Mouse (Mus musculus): ENCODE data around the gene Qars. TPM values are rescaled to one million over a fixed set of nuclear protein-coding genes. Genes with fewer than 3 reads are reported as not detected.

Gene Qars
- polyA plus RNA-seq, 1 experiment from 2014 or later: 102 TPM

DNA sequence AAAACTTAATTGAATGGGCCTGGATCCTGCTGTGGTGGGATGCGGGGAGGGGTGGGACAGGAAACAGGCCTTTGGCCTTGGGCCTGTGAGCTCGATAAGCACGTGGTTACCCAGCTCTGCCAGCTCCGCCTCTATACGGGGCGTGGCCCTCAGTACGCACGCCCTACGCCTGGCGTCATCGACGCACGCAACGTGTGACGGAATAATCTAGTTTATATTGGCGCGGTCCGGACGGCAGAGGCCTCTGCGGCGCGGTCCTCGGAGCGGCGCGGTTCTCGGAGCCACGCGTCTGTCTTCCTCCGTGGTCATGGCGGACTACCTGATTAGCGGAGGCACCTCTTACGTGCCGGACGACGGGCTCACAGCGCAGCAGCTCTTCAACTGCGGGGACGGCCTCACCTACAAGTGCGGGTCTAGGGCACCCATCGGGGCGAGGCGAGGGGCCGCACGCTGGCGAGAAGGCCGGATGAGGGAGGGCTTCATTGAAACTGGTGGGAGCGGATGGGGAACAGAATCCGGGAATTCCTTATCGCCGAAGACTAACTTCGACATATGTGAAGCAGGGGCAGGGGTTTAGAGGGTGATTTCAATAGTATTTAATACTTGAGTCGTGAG is 52.8 kb downstream of the Qars start, which contains the start of gene Impdh2:
Impdh2 (plus strand) TSS at position 60 of the 615 bp plus-strand sequence.
- under 1% methylated on average over 53 of the region's 53 CpGs for WGBS
- H3K9me3 ChIP-seq: no peaks in the 10 kb centered on the region
- peaks cover 9% of the 10 kb centered on the region for H3K4me1 ChIP-seq
- no peaks in the 10 kb centered on the region for H3K27me3 ChIP-seq (replicated peaks)
- peaks cover 51% of the 10 kb centered on the region for H3K36me3 ChIP-seq
- ATAC-seq (ENCODE audit: insufficient read depth, low FRiP score, low read depth): peak; percentile 98
- peak within 1 kb of the TSS; percentile 66 for H3K4me2 ChIP-seq
- H3K27ac ChIP-seq: peak within 1 kb of the TSS; percentile 77
- H3K4me3 ChIP-seq (replicated peaks): peak within 1 kb of the TSS; percentile 61
- H3K9ac ChIP-seq: peak within 1 kb of the TSS; percentile 68

DNA sequence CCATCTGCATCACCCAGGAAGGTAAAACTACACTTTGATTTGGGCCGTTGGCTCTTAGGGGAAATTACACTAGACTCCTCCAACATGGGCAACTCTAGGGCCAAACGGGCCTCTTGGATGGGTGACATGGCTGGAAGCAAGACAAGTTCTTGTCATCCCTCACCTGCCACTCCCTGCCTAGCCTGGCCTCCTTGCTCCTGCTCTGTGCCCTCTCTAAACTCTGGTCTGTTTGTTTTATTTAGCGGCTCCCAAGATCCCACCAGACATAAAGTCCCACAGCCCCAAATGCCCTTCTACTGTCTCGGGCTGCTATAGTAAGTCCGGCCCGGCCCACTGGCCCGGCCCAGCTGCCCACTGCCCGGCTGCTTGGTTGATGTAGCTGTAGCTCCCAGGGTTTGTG is 56.2 kb downstream of the Qars start:
- Histone ChIP-seq H3K27ac (no peak overlapping the region), H3K36me3 (peaks cover 25% of the 10 kb centered on the region; the same call in 1 of the 2 replicates), H3K4me1 (peaks cover 25% of the 10 kb centered on the region), H3K4me3 (replicated peaks) (no peak overlapping the region), H3K9me3 (no peaks in the 10 kb centered on the region), H3K9ac (no peak overlapping the region), H3K4me2 (no peak overlapping the region), H3K27me3 (replicated peaks) (no peaks in the 10 kb centered on the region)
- WGBS: 88% methylated on average over 8 of the region's 8 CpGs
- ATAC-seq (ENCODE audit: insufficient read depth, low FRiP score, low read depth): no peak

DNA sequence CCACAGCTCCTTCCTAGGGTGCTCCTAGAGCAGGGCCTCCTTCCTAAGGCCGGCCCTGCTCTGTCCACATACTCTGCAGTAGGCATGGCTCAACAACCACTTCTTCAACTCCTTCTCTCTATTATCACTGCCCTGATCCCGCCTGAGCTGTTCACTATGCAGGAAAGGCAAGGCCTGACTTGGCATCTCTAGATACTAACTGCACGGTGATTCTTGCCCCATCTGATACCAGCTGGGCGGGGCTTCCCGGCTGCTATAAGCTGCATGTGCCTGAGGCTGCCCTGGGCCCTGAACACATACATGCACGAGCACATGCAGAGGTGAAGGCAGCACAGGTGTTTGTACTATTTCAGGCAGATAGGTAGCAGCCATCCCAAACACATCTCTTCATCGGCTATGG is 56.6 kb downstream of the Qars start:
- no peak overlapping the region for H3K4me3 ChIP-seq (replicated peaks)
- H3K9me3 ChIP-seq: no peaks in the 10 kb centered on the region
- H3K27ac ChIP-seq: no peak overlapping the region
- WGBS: 74% methylated on average over 7 of the region's 7 CpGs
- H3K27me3 ChIP-seq (replicated peaks): no peaks in the 10 kb centered on the region
- peaks cover 26% of the 10 kb centered on the region for H3K4me1 ChIP-seq
- H3K4me2 ChIP-seq: no peak overlapping the region
- H3K36me3 ChIP-seq: peaks cover 24% of the 10 kb centered on the region; the same call in 1 of the 2 replicates
- no peak for ATAC-seq (ENCODE audit: insufficient read depth, low FRiP score, low read depth)
- no peak overlapping the region for H3K9ac ChIP-seq

Other genes starting within 250 kb of the Qars start
- gene Dag1, start 243.7 kb upstream of the Qars start, polyA plus RNA-seq (2015; fragmentation: Nextera tagmentation; extraction: Ambion mirVana): 74.7 and 90.6 TPM in 2 replicates
- gene Nicn1, start 217.3 kb upstream of the Qars start, polyA plus RNA-seq (2015; fragmentation: Nextera tagmentation; extraction: Ambion mirVana): 27.6 and 31.2 TPM in 2 replicates
- gene Amt, start 210.9 kb upstream of the Qars start, polyA plus RNA-seq (2015; fragmentation: Nextera tagmentation; extraction: Ambion mirVana): 21.8 and 22.3 TPM in 2 replicates
- 452 and 455 TPM in 2 replicates for gene Rhoa, start 201.6 kb upstream of the Qars start, polyA plus RNA-seq (2015; fragmentation: Nextera tagmentation; extraction: Ambion mirVana)
- gene Tcta, start 201.5 kb upstream of the Qars start, polyA plus RNA-seq (2015; fragmentation: Nextera tagmentation; extraction: Ambion mirVana): 40.0 and 42.1 TPM in 2 replicates
- gene Gpx1, start 168.8 kb upstream of the Qars start, polyA plus RNA-seq (2015; fragmentation: Nextera tagmentation; extraction: Ambion mirVana): 998 and 1,171 TPM in 2 replicates
- 85.6 and 92.2 TPM in 2 replicates for gene Usp4, start 159.9 kb upstream of the Qars start, polyA plus RNA-seq (2015; fragmentation: Nextera tagmentation; extraction: Ambion mirVana)
- gene 1700102P08Rik, start 114.9 kb upstream of the Qars start, polyA plus RNA-seq (2015; fragmentation: Nextera tagmentation; extraction: Ambion mirVana): 0.54 and 0.82 TPM in 2 replicates
- gene Ccdc36, start 79.2 kb upstream of the Qars start, polyA plus RNA-seq (2015; fragmentation: Nextera tagmentation; extraction: Ambion mirVana): 1.4 and 1.6 TPM in 2 replicates
- not detected in 2 replicates for gene BC048562, start 71.2 kb upstream of the Qars start, polyA plus RNA-seq (2015; fragmentation: Nextera tagmentation; extraction: Ambion mirVana)
- gene Ccdc71, start 47.2 kb upstream of the Qars start, polyA plus RNA-seq (2015; fragmentation: Nextera tagmentation; extraction: Ambion mirVana): 47.7 and 52.5 TPM in 2 replicates
- gene Klhdc8b, start 46.1 kb upstream of the Qars start, polyA plus RNA-seq (2015; fragmentation: Nextera tagmentation; extraction: Ambion mirVana): 65.5 and 67.3 TPM in 2 replicates
- gene Lamb2, start 28.0 kb upstream of the Qars start, polyA plus RNA-seq (2015; fragmentation: Nextera tagmentation; extraction: Ambion mirVana): 40.5 and 46.6 TPM in 2 replicates
- gene Usp19, start 17.1 kb upstream of the Qars start, polyA plus RNA-seq (2015; fragmentation: Nextera tagmentation; extraction: Ambion mirVana): 58.8 and 61.5 TPM in 2 replicates
- gene Qrich1, start 9.1 kb downstream of the Qars start, polyA plus RNA-seq (2015; fragmentation: Nextera tagmentation; extraction: Ambion mirVana): 92.9 and 97.2 TPM in 2 replicates
- gene Impdh2, start 52.6 kb downstream of the Qars start, polyA plus RNA-seq (2015; fragmentation: Nextera tagmentation; extraction: Ambion mirVana): 152 and 175 TPM in 2 replicates
- gene Ndufaf3, start 59.7 kb downstream of the Qars start, polyA plus RNA-seq (2015; fragmentation: Nextera tagmentation; extraction: Ambion mirVana): 38.0 and 38.9 TPM in 2 replicates
- gene Dalrd3, start 62.2 kb downstream of the Qars start, polyA plus RNA-seq (2015; fragmentation: Nextera tagmentation; extraction: Ambion mirVana): 108 and 126 TPM in 2 replicates
- 74.9 and 88.4 TPM in 2 replicates for gene Wdr6, start 71.0 kb downstream of the Qars start, polyA plus RNA-seq (2015; fragmentation: Nextera tagmentation; extraction: Ambion mirVana)
- gene P4htm, start 90.0 kb downstream of the Qars start, polyA plus RNA-seq (2015; fragmentation: Nextera tagmentation; extraction: Ambion mirVana): 5.5 and 6.1 TPM in 2 replicates
- gene Arih2, start 141.7 kb downstream of the Qars start, polyA plus RNA-seq (2015; fragmentation: Nextera tagmentation; extraction: Ambion mirVana): 42.0 and 43.5 TPM in 2 replicates
- 40.5 and 51.1 TPM in 2 replicates for gene Slc25a20, start 154.4 kb downstream of the Qars start, polyA plus RNA-seq (2015; fragmentation: Nextera tagmentation; extraction: Ambion mirVana)
- 32.9 and 39.3 TPM in 2 replicates for gene Prkar2a, start 181.6 kb downstream of the Qars start, polyA plus RNA-seq (2015; fragmentation: Nextera tagmentation; extraction: Ambion mirVana)

All from stomach, embryonic 15.5 days (tissue).